Mouse (Mus musculus) kidney, adult 2 months (tissue): ENCODE data around the gene Rtl8a.
"Not testable (repeated sequence)": the region's sequence is repeated elsewhere in the genome, so short reads cannot be mapped to it uniquely, and the experiment has no call there.

Experiments
- CTCF ChIP-seq: fragments of 200-500 bp; conservative IDR thresholded peaks from 2 replicates; pipeline ENCODE4 v1.5.1; 2011; ENCODE audit warnings: low read depth, mild to moderate bottlenecking, control low read depth, low read length, moderate library complexity, mixed read lengths; ENCODE audit not compliant: insufficient read depth, insufficient read length
- POLR2A ChIP-seq: fragments of 200-500 bp; IDR thresholded peaks from one replicate; pipeline ENCODE4 v1.6.1; 2011; ENCODE audit warnings: low read depth, low read length, control low read depth

- not testable (repeated sequence) for TF ChIP-seq CTCF, POLR2A
These were observed 43.5 kb downstream of the Rtl8a start for GRCm38 (mm10) chrX:53599993-53600392.
